Mouse (Mus musculus) bone marrow macrophage, adult 2 months (primary cell): Measurements from ENCODE around the gene Ppp1r12a.

Experiments used
- CTCF ChIP-seq: IDR thresholded peaks from 2 replicates; pipeline ENCODE4 v1.5.1; 2012; ENCODE audit warnings: low read depth, mild to moderate bottlenecking, low read length, moderate library complexity
- POLR2A ChIP-seq: IDR thresholded peaks from 2 replicates; pipeline ENCODE4 v1.6.1; 2012; ENCODE audit warnings: mild to moderate bottlenecking, low read depth, low read length, borderline replicate concordance

- TF ChIP-seq POLR2A = no peak
- TF ChIP-seq CTCF = no peak
Observed at GRCm38 (mm10) chr10:108292651-108293050, 130.7 kb downstream of the Ppp1r12a start.
